Mouse (Mus musculus): ENCODE data around the gene Eef1b2. TPM values are rescaled to one million over a fixed set of nuclear protein-coding genes. Genes with fewer than 3 reads are reported as not detected.

Gene Eef1b2
- total and polyA plus RNA-seq, 2 experiments from 2014 or later = 227 to 291 TPM

DNA sequence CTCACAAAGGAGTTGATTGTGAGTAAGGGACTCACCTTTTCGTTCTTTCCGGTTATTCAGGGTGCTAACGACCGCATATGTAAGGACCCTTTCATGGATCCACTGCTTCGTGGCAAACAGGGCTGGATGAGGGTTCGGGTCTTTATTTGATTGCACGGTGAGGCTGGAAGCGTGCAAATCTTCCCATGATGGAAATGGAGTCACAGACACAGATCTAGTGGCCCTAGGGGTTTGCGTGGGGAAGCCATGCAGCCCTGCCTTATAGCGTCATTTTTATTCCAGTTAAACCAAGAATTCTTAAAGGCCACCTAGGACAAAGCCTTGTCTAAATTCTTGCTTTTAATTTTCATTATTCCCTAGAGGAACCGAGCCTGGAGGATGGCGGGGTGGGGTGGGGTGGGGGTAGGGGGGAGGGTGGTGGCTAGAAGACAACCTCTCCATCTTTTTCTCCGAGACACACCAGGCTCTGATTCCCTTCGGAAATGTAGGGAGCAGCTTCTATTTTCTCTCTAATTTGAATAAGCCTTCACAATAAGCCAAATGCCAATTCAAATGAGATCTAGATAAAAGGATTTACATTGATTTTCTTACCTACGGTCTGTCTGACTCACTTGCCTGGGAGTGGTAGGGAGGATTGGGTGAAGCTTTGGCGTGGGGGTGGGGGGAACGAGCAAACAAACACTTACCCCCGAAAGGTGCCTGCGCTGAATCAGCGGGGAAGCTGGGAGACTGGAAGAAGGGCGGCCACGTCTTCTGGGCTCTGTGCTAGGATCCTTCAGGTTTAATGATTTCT lies 37.0 kb downstream of the Eef1b2 start:
- Histone ChIP-seq H3K9me3 (replicated peaks; ENCODE audit: control insufficient read depth, low read length) (no peaks in the 10 kb centered on the region), H3K4me2 (ENCODE audit: low read depth, low read length) (peak overlapping the region; percentile 36; the same call in 1 of the 2 replicates), H3K27me3 (ENCODE audit: control insufficient read depth, insufficient read depth, low read length) (no peaks in the 10 kb centered on the region), H3K4me3 (ENCODE audit: low read depth, low read length) (no peak overlapping the region; the same call in 1 of the 2 replicates), H3K9ac (replicated peaks; ENCODE audit: low read depth, low read length) (no peak overlapping the region), H3K36me3 (replicated peaks; ENCODE audit: control insufficient read depth, insufficient read depth, low read length) (no peaks in the 10 kb centered on the region), H3K4me1 (ENCODE audit: control insufficient read depth, insufficient read depth) (peaks cover 3% of the 10 kb centered on the region; the same call in 1 of the 2 replicates), H3K27ac (ENCODE audit: low read depth) (no peak overlapping the region)
- TF ChIP-seq EP300 (IDR thresholded peaks at IDR 0.05; ENCODE audit: low read depth) (no peak), CTCF (IDR thresholded peaks at IDR 0.05; ENCODE audit: low read depth) (no peak)
- 34% methylated on average over 22 of the region's 22 CpGs for WGBS
- DNase-seq (ENCODE audit: low spot score) (no peak), ATAC-seq (ENCODE audit: insufficient read depth, low read depth) (no peak)

DNA sequence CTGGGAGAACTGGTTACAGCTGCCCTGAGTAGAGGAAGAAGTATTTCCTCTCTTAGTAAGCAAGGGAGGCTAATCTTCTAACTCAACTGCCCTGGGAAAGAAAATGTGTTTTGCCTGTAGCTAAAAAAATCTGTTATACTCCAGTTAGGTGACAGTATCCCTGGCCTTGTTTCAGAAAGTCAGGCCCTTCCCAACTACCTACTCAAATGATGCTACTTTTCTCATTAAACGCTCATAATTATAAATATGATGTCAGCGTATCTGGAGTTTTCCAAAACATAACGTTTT lies 37.6 kb downstream of the Eef1b2 start, which contains the start of gene Gpr1:
Gene Gpr1, minus strand, starts transcription at position 273 of the 288 bp plus-strand sequence.
- no peak within 1 kb of the TSS; the same call in 1 of the 2 replicates for H3K4me3 ChIP-seq (ENCODE audit: low read depth, low read length)
- WGBS = 46% methylated on average over 3 of the region's 3 CpGs
- no peaks in the 10 kb centered on the region for H3K9me3 ChIP-seq (replicated peaks; ENCODE audit: control insufficient read depth, low read length)
- H3K4me2 ChIP-seq (ENCODE audit: low read depth, low read length) = peak within 1 kb of the TSS; percentile 36; the same call in 1 of the 2 replicates
- peaks cover 3% of the 10 kb centered on the region; the same call in 1 of the 2 replicates for H3K4me1 ChIP-seq (ENCODE audit: control insufficient read depth, insufficient read depth)
- no peaks in the 10 kb centered on the region for H3K27me3 ChIP-seq (ENCODE audit: control insufficient read depth, insufficient read depth, low read length)
- no peak within 1 kb of the TSS for H3K27ac ChIP-seq (ENCODE audit: low read depth)
- DNase-seq (ENCODE audit: low spot score) (no peak), ATAC-seq (ENCODE audit: insufficient read depth, low read depth) (no peak)
- H3K9ac ChIP-seq (replicated peaks; ENCODE audit: low read depth, low read length) = no peak within 1 kb of the TSS
- TF ChIP-seq EP300 (IDR thresholded peaks at IDR 0.05; ENCODE audit: low read depth) (no peak), CTCF (IDR thresholded peaks at IDR 0.05; ENCODE audit: low read depth) (no peak)
- no peaks in the 10 kb centered on the region for H3K36me3 ChIP-seq (replicated peaks; ENCODE audit: control insufficient read depth, insufficient read depth, low read length)

- WGBS = 57% methylated on average over 7 of the region's 7 CpGs
- no peaks in the 10 kb centered on the region for H3K36me3 ChIP-seq (replicated peaks; ENCODE audit: control insufficient read depth, insufficient read depth, low read length)
- no peak overlapping the region for H3K4me3 ChIP-seq (ENCODE audit: low read depth, low read length)
- no peak overlapping the region for H3K27ac ChIP-seq (ENCODE audit: low read depth)
- no peak for TF ChIP-seq EP300 (IDR thresholded peaks at IDR 0.05; ENCODE audit: low read depth)
- TF ChIP-seq CTCF (IDR thresholded peaks at IDR 0.05; ENCODE audit: low read depth) = no peak
- no peaks in the 10 kb centered on the region for H3K27me3 ChIP-seq (ENCODE audit: control insufficient read depth, insufficient read depth, low read length)
- ATAC-seq (ENCODE audit: insufficient read depth, low read depth) (no peak), DNase-seq (ENCODE audit: low spot score) (no peak)
- no peak overlapping the region for H3K4me2 ChIP-seq (ENCODE audit: low read depth, low read length)
- peaks cover 3% of the 10 kb centered on the region; the same call in 1 of the 2 replicates for H3K4me1 ChIP-seq (ENCODE audit: control insufficient read depth, insufficient read depth)
- no peak overlapping the region for H3K9ac ChIP-seq (replicated peaks; ENCODE audit: low read depth, low read length)
- no peaks in the 10 kb centered on the region for H3K9me3 ChIP-seq (replicated peaks; ENCODE audit: control insufficient read depth, low read length)
These were observed 38.0 kb downstream of the Eef1b2 start for GRCm38 (mm10) chr1:63214631-63215030.

DNA sequence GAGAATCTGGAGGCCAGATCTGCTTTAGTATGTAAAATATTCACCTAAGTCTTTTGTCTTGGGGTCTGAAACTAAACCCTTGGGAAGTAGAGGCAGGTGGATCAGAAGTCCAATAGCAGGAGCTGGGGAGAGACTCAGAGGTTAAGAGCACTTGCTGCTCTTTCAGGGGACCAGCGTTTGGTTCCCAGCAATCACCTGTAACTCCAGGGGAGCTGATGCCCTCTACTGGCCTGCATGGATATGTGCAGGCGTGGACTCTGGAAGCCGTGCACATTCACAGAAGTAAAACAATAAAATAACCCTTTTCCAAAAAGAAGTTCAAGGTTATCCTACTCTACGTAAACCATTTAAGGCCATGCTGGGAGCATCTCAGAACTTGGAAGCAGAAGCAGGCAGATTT lies 42.7 kb downstream of the Eef1b2 start:
- Histone ChIP-seq H3K9me3 (replicated peaks; ENCODE audit: control insufficient read depth, low read length) (no peaks in the 10 kb centered on the region), H3K4me1 (ENCODE audit: control insufficient read depth, insufficient read depth) (no peaks in the 10 kb centered on the region), H3K4me3 (ENCODE audit: low read depth, low read length) (no peak overlapping the region), H3K36me3 (replicated peaks; ENCODE audit: control insufficient read depth, insufficient read depth, low read length) (no peaks in the 10 kb centered on the region), H3K9ac (replicated peaks; ENCODE audit: low read depth, low read length) (no peak overlapping the region), H3K27me3 (ENCODE audit: control insufficient read depth, insufficient read depth, low read length) (no peaks in the 10 kb centered on the region), H3K4me2 (ENCODE audit: low read depth, low read length) (no peak overlapping the region), H3K27ac (ENCODE audit: low read depth) (no peak overlapping the region)
- ATAC-seq (ENCODE audit: insufficient read depth, low read depth) = no peak
- TF ChIP-seq CTCF (IDR thresholded peaks at IDR 0.05; ENCODE audit: low read depth) = no peak
- TF ChIP-seq EP300 (IDR thresholded peaks at IDR 0.05; ENCODE audit: low read depth) = no peak
- no peak for DNase-seq (ENCODE audit: low spot score)
- 90% methylated on average over 4 of the region's 4 CpGs for WGBS

- TF ChIP-seq EP300 (IDR thresholded peaks at IDR 0.05; ENCODE audit: low read depth) = no peak
- TF ChIP-seq CTCF (IDR thresholded peaks at IDR 0.05; ENCODE audit: low read depth) = no peak
- Histone ChIP-seq H3K9me3 (replicated peaks; ENCODE audit: control insufficient read depth, low read length) (no peaks in the 10 kb centered on the region), H3K36me3 (replicated peaks; ENCODE audit: control insufficient read depth, insufficient read depth, low read length) (no peaks in the 10 kb centered on the region), H3K9ac (replicated peaks; ENCODE audit: low read depth, low read length) (no peak overlapping the region), H3K4me2 (ENCODE audit: low read depth, low read length) (no peak overlapping the region), H3K4me3 (ENCODE audit: low read depth, low read length) (no peak overlapping the region), H3K27ac (ENCODE audit: low read depth) (no peak overlapping the region), H3K4me1 (ENCODE audit: control insufficient read depth, insufficient read depth) (no peaks in the 10 kb centered on the region), H3K27me3 (ENCODE audit: control insufficient read depth, insufficient read depth, low read length) (no peaks in the 10 kb centered on the region)
- WGBS = 47% methylated on average over 4 of the region's 4 CpGs
- ATAC-seq (ENCODE audit: insufficient read depth, low read depth) = no peak
- DNase-seq (ENCODE audit: low spot score) = no peak
These were observed 48.4 kb downstream of the Eef1b2 start for GRCm38 (mm10) chr1:63225009-63225408.
